ENCODE assay signal across 8 mouse cellular contexts in genomic region chr19:32169634-32170540, GRCm38 (mm10).
DNase-seq lines count a peak whose midpoint lies in the region; ATAC-seq and TF ChIP-seq lines count a peak whose summit lies in the region.

No protein-coding gene starts in this region.

- TF ChIP-seq CTCF in cortical plate, adult 2 months (IDR thresholded peaks at IDR 0.05; ENCODE audit: extremely low read depth, insufficient read depth, low read length), result peak; percentile 54
- peak; percentile 79 for TF ChIP-seq CTCF in liver, postnatal 0 days (IDR thresholded peaks at IDR 0.05; ENCODE audit: low read depth)

- no peaks in the 10 kb centered on the region for H3K9me3 ChIP-seq in liver, postnatal 0 days (ENCODE audit: low read length)

- peaks cover 1% of the 10 kb centered on the region; the same call in 1 of the 2 replicates for H3K4me1 ChIP-seq in cortical plate, adult 2 months (ENCODE audit: control insufficient read depth, insufficient read depth, low read length)
- peaks cover 29% of the 10 kb centered on the region for H3K4me1 ChIP-seq in liver, postnatal 0 days (ENCODE audit: insufficient read depth)

- DNase-seq in CD4-positive helper T cell, adult 2 months (ENCODE audit: low read depth, low spot score), result peak; percentile 83
- DNase-seq in adipocyte (ENCODE audit: low spot score), result peak; percentile 95
- peak; percentile 68 for DNase-seq in gastrocnemius, postnatal 25 days
- DNase-seq in kidney, postnatal 10 days, result peak; percentile 91
- DNase-seq in liver, postnatal 0 days, result peak; percentile 87
- peak; percentile 82 to 88 for DNase-seq in right cerebral cortex, adult 2 months (ENCODE audit: low spot score in 2 of 2)
- DNase-seq in urinary bladder, postnatal 10 days (ENCODE audit: low spot score), result peak; percentile 30

- no peak overlapping the region for H3K4me2 ChIP-seq in liver, postnatal 0 days (ENCODE audit: low read depth, low read length)

- H3K9ac ChIP-seq in liver, postnatal 0 days (replicated peaks), result no peak overlapping the region

- no peak for TF ChIP-seq POLR2A in cortical plate, adult 2 months (IDR thresholded peaks at IDR 0.05; ENCODE audit: extremely low read depth, insufficient read depth, low read length)

- TF ChIP-seq EP300 in liver, postnatal 0 days (IDR thresholded peaks at IDR 0.05; ENCODE audit: low read depth), result no peak

- ATAC-seq in liver, postnatal 0 days, result peak; percentile 49; the same call in 1 of the 2 replicates

- H3K4me3 ChIP-seq in cortical plate, adult 2 months (ENCODE audit: insufficient read depth, low read length), result no peak overlapping the region
- H3K4me3 ChIP-seq in liver, postnatal 0 days (ENCODE audit: low read depth, low read length), result no peak overlapping the region

- H3K27ac ChIP-seq in cortical plate, adult 2 months (ENCODE audit: insufficient read depth, low read length), result no peak overlapping the region
- H3K27ac ChIP-seq in liver, postnatal 0 days (ENCODE audit: low read depth), result no peak overlapping the region

- WGBS in liver, postnatal 0 days (ENCODE audit: insufficient replicate concordance), result 69% methylated on average over 8 of the region's 9 CpGs

- 0 out of 2 replicates have a peak, but pooled peaks cover 2% of the 10 kb centered on the region for H3K36me3 ChIP-seq in liver, postnatal 0 days (replicated peaks; ENCODE audit: insufficient read depth, low read length)

- H3K27me3 ChIP-seq in liver, postnatal 0 days (ENCODE audit: insufficient read depth, low read length), result no peaks in the 10 kb centered on the region

Comparison
In these comparisons a context has a peak if more than half of its experiments do, and no peak if none do; other contexts are left out.
1. DNase-seq: peak in every context shown above with its lines; median percentile 95 in adipocyte; 91 in kidney, postnatal 10 days; 87 in liver, postnatal 0 days; 85 in right cerebral cortex, adult 2 months; 83 in CD4-positive helper T cell, adult 2 months; 68 in gastrocnemius, postnatal 25 days; 30 in urinary bladder, postnatal 10 days.